Mouse (Mus musculus): Measurements from ENCODE around the gene Olfr1105.

The Olfr1105 gene

DNA sequence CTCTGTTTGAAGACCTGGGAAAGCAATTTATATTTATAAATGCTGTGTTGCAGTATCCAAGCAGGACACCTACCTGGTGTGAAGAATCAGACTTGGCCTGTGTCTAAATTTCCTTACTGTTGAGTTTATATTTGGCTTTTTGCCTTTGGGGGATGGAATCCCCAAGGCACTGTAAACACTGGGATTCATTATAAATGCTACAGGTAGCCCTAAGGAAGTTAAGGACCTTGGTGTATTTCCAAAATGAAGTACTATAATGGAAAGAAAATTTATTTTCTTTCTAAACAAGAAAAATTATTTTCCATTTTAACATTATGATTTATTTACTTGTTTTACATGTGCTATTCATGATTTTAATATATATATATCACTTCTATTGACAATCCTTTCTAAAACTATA lies at the start of gene Olfr1105:
Gene Olfr1105, minus strand, starts transcription at position 101 of the 400 bp plus-strand sequence.
- CTCF ChIA-PET, result no interaction called here
- POLR2A ChIA-PET, result no interaction called here

- CTCF ChIA-PET, result no interaction called here
- POLR2A ChIA-PET, result no interaction called here
Measured at GRCm38 (mm10) chr2:87075717-87076116, 39.4 kb upstream of the Olfr1105 start, which contains the start of gene Olfr1107. Gene Olfr1107 (minus strand): TSS chr2:87075817.

- POLR2A ChIA-PET, result no interaction called here
- CTCF ChIA-PET, result no interaction called here
Measured at GRCm38 (mm10) chr2:87052173-87052572, 15.8 kb upstream of the Olfr1105 start, which contains the start of gene Olfr1106. Gene Olfr1106 (minus strand): TSS chr2:87052273.

GRCm38 (mm10) chr2:87026980-87027379 lies 9.4 kb downstream of the Olfr1105 start, which contains the start of gene Olfr1104:
Gene Olfr1104 (minus strand): TSS chr2:87027080.
- CTCF ChIA-PET, result no interaction called here
- POLR2A ChIA-PET, result no interaction called here

DNA sequence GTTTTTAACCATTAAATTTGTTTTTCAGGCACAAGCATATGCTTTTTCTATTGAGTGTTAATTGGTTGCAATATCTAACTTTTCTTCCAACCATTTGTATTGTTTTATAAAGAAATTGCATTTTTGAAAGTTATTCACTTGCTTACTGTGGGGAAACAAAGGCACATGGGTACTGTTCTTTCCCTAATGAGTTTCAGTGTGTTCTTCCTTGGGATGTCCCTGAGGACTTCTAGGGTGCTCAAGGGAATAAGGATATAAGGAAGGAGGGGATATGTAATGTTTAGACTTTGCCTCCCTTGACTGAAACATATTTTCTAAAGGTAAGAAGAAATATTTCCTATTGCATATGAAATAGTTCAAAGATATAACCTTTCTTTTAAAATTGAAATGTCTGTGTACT lies 38.2 kb downstream of the Olfr1105 start, which contains the start of gene Olfr1102:
Gene Olfr1102, plus strand, starts transcription at position 301 of the 400 bp plus-strand sequence.
- ChIA-PET POLR2A (no interaction called here), CTCF (no interaction called here)

GRCm38 (mm10) chr2:86991121-86991520 lies 45.2 kb downstream of the Olfr1105 start, which contains the start of gene Olfr1101:
Gene Olfr1101 (minus strand): TSS chr2:86991221.
- POLR2A ChIA-PET, result no interaction called here
- CTCF ChIA-PET, result no interaction called here
